Mouse (Mus musculus) forebrain, embryonic 11.5 days (tissue): ENCODE measurements around the gene Tmem86b. TPM values are rescaled to one million over a fixed set of nuclear protein-coding genes. Genes with fewer than 3 reads are reported as not detected.

ENCODE experiments used
- ATAC-seq: fragments of 200-750 bp; cut with Nextera tagmentation; replicated peaks from 2 replicates; pipeline ENCODE4 v1.8.0; 2017; ENCODE audit warnings: moderate TSS enrichment; ENCODE audit not compliant: low FRiP score
- DNase-seq: peaks from one replicate; pipeline ENCODE4 v3.0.0-alpha.2; 2017; ENCODE audit warnings: low spot score
- H3K27ac ChIP-seq: fragments of 300-500 bp; sonication (generic); 2 replicates; pipeline ENCODE4 v1.5.1; 2014; ENCODE audit warnings: low read depth, low read length
- H3K27me3 ChIP-seq: fragments of 300-500 bp; sonication (generic); 2 replicates; pipeline ENCODE4 v1.6.1; 2014; ENCODE audit warnings: mild to moderate bottlenecking, low read length, mixed read lengths; ENCODE audit not compliant: control insufficient read depth, insufficient read depth
- H3K36me3 ChIP-seq: fragments of 300-500 bp; sonication (generic); 2 replicates; pipeline ENCODE4 v1.6.1; 2014; ENCODE audit warnings: mild to moderate bottlenecking, low read length, moderate library complexity, mixed read lengths; ENCODE audit not compliant: control insufficient read depth, insufficient read depth
- H3K4me1 ChIP-seq: fragments of 300-500 bp; sonication (generic); replicated peaks from 2 replicates; pipeline ENCODE4 v1.6.1; 2014; ENCODE audit warnings: low read length, mixed read lengths; ENCODE audit not compliant: control insufficient read depth, insufficient read depth
- H3K4me2 ChIP-seq: fragments of 300-500 bp; sonication (generic); 2 replicates; pipeline ENCODE4 v1.6.1; 2014; ENCODE audit warnings: low read depth, mild to moderate bottlenecking, low read length, moderate library complexity, mixed read lengths; ENCODE audit not compliant: severe bottlenecking
- H3K4me3 ChIP-seq: fragments of 300-500 bp; sonication (generic); 2 replicates; pipeline ENCODE4 v1.5.1; 2014; ENCODE audit warnings: low read depth, low read length
- H3K9ac ChIP-seq: fragments of 300-500 bp; sonication (generic); 2 replicates; pipeline ENCODE4 v1.6.1; 2014; ENCODE audit warnings: low read length
- H3K9me3 ChIP-seq: fragments of 300-500 bp; sonication (generic); 2 replicates; pipeline ENCODE4 v1.6.1; 2016; ENCODE audit warnings: low read length, mixed read lengths; ENCODE audit not compliant: control insufficient read depth
- WGBS: fragments of 180-500 bp; shearing (Covaris S2); extraction: QIAGEN DNeasy Blood & Tissue Kit; methylation state at CpG from one replicate; pipeline ENCODE4 v1.1.7; 2014; 5-methylcytosine and 5-hydroxymethylcytosine counted together
- polyA plus RNA-seq: library from polyadenylated mRNA; unstranded; fragments of >200 nt; fragmentation: Nextera tagmentation; extraction: Ambion mirVana; gene quantifications from 2 replicates; pipeline ENCODE4 v1.2.1, GENCODE M21; 2014

The Tmem86b gene
- 2.3 and 3.4 TPM in 2 replicates for polyA plus RNA-seq

- Histone ChIP-seq H3K4me1 (no peaks in the 10 kb centered on the region), H3K4me3 (no peak within 1 kb of the TSS), H3K27me3 (no peaks in the 10 kb centered on the region), H3K27ac (no peak within 1 kb of the TSS), H3K4me2 (no peak within 1 kb of the TSS), H3K36me3 (peaks cover 10% of the 10 kb centered on the region), H3K9me3 (no peaks in the 10 kb centered on the region), H3K9ac (no peak within 1 kb of the TSS)
- no peak for ATAC-seq
- no peak for DNase-seq
- WGBS, result 89% methylated on average over 4 of the region's 4 CpGs
Measured at GRCm38 (mm10) chr7:4631031-4631430, at the start of gene Tmem86b. TSS of gene Tmem86b (minus strand) at chr7:4631422.

- Histone ChIP-seq H3K4me1 (no peaks in the 10 kb centered on the region), H3K27ac (no peak overlapping the region), H3K4me2 (no peak overlapping the region), H3K4me3 (no peak overlapping the region), H3K9ac (no peak overlapping the region), H3K27me3 (no peaks in the 10 kb centered on the region), H3K36me3 (no peaks in the 10 kb centered on the region), H3K9me3 (no peaks in the 10 kb centered on the region)
- WGBS, result 92% methylated on average over 7 of the region's 7 CpGs
- DNase-seq (no peak), ATAC-seq (no peak)
Measured at GRCm38 (mm10) chr7:4675200-4675599, 44.0 kb upstream of the Tmem86b start.

- Histone ChIP-seq H3K9ac (no peak overlapping the region), H3K4me3 (no peak overlapping the region), H3K27ac (no peak overlapping the region), H3K36me3 (no peaks in the 10 kb centered on the region), H3K4me2 (no peak overlapping the region), H3K9me3 (no peaks in the 10 kb centered on the region), H3K4me1 (no peaks in the 10 kb centered on the region), H3K27me3 (no peaks in the 10 kb centered on the region)
- WGBS, result 92% methylated on average over 12 of the region's 12 CpGs
- ATAC-seq (no peak), DNase-seq (no peak)
Measured at GRCm38 (mm10) chr7:4674114-4674731, 43.0 kb upstream of the Tmem86b start.

- Histone ChIP-seq H3K36me3 (no peaks in the 10 kb centered on the region; the same call in 1 of the 2 replicates), H3K27me3 (no peaks in the 10 kb centered on the region), H3K9ac (no peak overlapping the region), H3K4me2 (no peak overlapping the region), H3K4me1 (no peaks in the 10 kb centered on the region), H3K9me3 (no peaks in the 10 kb centered on the region), H3K4me3 (no peak overlapping the region), H3K27ac (no peak overlapping the region)
- ATAC-seq, result no peak
- 77% methylated on average over 4 of the region's 4 CpGs for WGBS
- DNase-seq, result no peak
Measured at GRCm38 (mm10) chr7:4671956-4672355, 40.7 kb upstream of the Tmem86b start.

GRCm38 (mm10) chr7:4670655-4671255 is 39.5 kb upstream of the Tmem86b start:
- Histone ChIP-seq H3K27me3 (no peaks in the 10 kb centered on the region), H3K9me3 (no peaks in the 10 kb centered on the region), H3K27ac (no peak overlapping the region), H3K4me2 (no peak overlapping the region), H3K9ac (no peak overlapping the region), H3K36me3 (no peaks in the 10 kb centered on the region; the same call in 1 of the 2 replicates), H3K4me1 (no peaks in the 10 kb centered on the region), H3K4me3 (no peak overlapping the region)
- whole genome bisulfite sequencing, result 92% methylated on average over 8 of the region's 8 CpGs
- DNase-seq (no peak), ATAC-seq (no peak)

- WGBS, result 98% methylated on average over 9 of the region's 9 CpGs
- no peak overlapping the region for H3K4me3 ChIP-seq
Measured at GRCm38 (mm10) chr7:4669156-4669555, 37.9 kb upstream of the Tmem86b start.

GRCm38 (mm10) chr7:4668506-4668905 is 37.3 kb upstream of the Tmem86b start:
- no peak overlapping the region for H3K27ac ChIP-seq
- no peak overlapping the region for H3K4me2 ChIP-seq
- no peak for ATAC-seq
- no peak overlapping the region for H3K9ac ChIP-seq
- no peaks in the 10 kb centered on the region for H3K4me1 ChIP-seq
- no peak overlapping the region for H3K4me3 ChIP-seq
- no peak for DNase-seq
- no peaks in the 10 kb centered on the region; the same call in 1 of the 2 replicates for H3K36me3 ChIP-seq
- WGBS, result 93% methylated on average over 8 of the region's 8 CpGs
- H3K9me3 ChIP-seq, result no peaks in the 10 kb centered on the region
- H3K27me3 ChIP-seq, result no peaks in the 10 kb centered on the region

More at GRCm38 (mm10) chr7:4669156-4669555, 37.9 kb upstream of the Tmem86b start:
- Histone ChIP-seq H3K36me3 (no peaks in the 10 kb centered on the region; the same call in 1 of the 2 replicates), H3K4me1 (no peaks in the 10 kb centered on the region), H3K27ac (no peak overlapping the region), H3K9ac (no peak overlapping the region), H3K4me2 (no peak overlapping the region), H3K9me3 (no peaks in the 10 kb centered on the region), H3K27me3 (no peaks in the 10 kb centered on the region)
- DNase-seq (no peak), ATAC-seq (no peak)

- Histone ChIP-seq H3K9me3 (no peaks in the 10 kb centered on the region), H3K27ac (no peak overlapping the region), H3K27me3 (no peaks in the 10 kb centered on the region), H3K36me3 (no peaks in the 10 kb centered on the region; the same call in 1 of the 2 replicates), H3K4me2 (no peak overlapping the region), H3K4me3 (no peak overlapping the region), H3K9ac (no peak overlapping the region), H3K4me1 (no peaks in the 10 kb centered on the region)
- ATAC-seq (no peak), DNase-seq (no peak)
- WGBS, result 94% methylated on average over 5 of the region's 5 CpGs
Measured at GRCm38 (mm10) chr7:4666871-4667270, 35.6 kb upstream of the Tmem86b start.

- Histone ChIP-seq H3K27ac (no peak overlapping the region), H3K36me3 (no peaks in the 10 kb centered on the region; the same call in 1 of the 2 replicates), H3K4me2 (no peak overlapping the region), H3K27me3 (no peaks in the 10 kb centered on the region), H3K4me1 (no peaks in the 10 kb centered on the region; the same call in 1 of the 2 replicates), H3K9ac (no peak overlapping the region), H3K4me3 (no peak overlapping the region), H3K9me3 (no peaks in the 10 kb centered on the region)
- WGBS, result 83% methylated on average over 2 of the region's 2 CpGs
- no peak for ATAC-seq
- no peak for DNase-seq
Measured at GRCm38 (mm10) chr7:4663742-4664141, 32.5 kb upstream of the Tmem86b start.
